Mouse (Mus musculus) right cerebral cortex, postnatal 25 days (tissue): ENCODE results near the gene Zfp942.

Experiments used
- DNase-seq: peaks from one replicate; pipeline ENCODE4 v3.0.0; 2022

Gene Zfp942

GRCm38 (mm10) chr17:21962107-21962907 is at the start of gene Zfp942, which contains the start of gene Zfp943:
Gene Zfp942 (minus strand): TSS chr17:21962464.
Gene Zfp943 (plus strand): TSS chr17:21962552.
- peak; percentile 81 for DNase-seq

- no peak for DNase-seq
Measured at GRCm38 (mm10) chr17:21963302-21963701, 1.0 kb upstream of the Zfp942 start.

- peak; percentile 66 for DNase-seq
Measured at GRCm38 (mm10) chr17:21909456-21910052, 52.7 kb downstream of the Zfp942 start, which contains the start of gene Zfp995. Gene Zfp995 (minus strand): TSS chr17:21909926.

GRCm38 (mm10) chr17:21909039-21909438 is 53.2 kb downstream of the Zfp942 start:
- DNase-seq, result no peak
